Mouse (Mus musculus): Measurements from ENCODE around the gene Insig2.

Insig2 gene

GRCm38 (mm10) chr1:121326591-121327343 lies 5.6 kb downstream of the Insig2 start:
- no peak for DNase-seq (ENCODE audit: extremely low spot score)

GRCm38 (mm10) chr1:121323501-121323900 lies 8.9 kb downstream of the Insig2 start:
- DNase-seq (ENCODE audit: extremely low spot score) = no peak

- no peak for DNase-seq (ENCODE audit: extremely low spot score)
Observed at GRCm38 (mm10) chr1:121314766-121315428, 17.5 kb downstream of the Insig2 start.

GRCm38 (mm10) chr1:121313181-121313580 lies 19.2 kb downstream of the Insig2 start:
- DNase-seq (ENCODE audit: extremely low spot score) = no peak

GRCm38 (mm10) chr1:121312326-121312725 lies 20.1 kb downstream of the Insig2 start:
- DNase-seq (ENCODE audit: extremely low spot score) = no peak

- DNase-seq (ENCODE audit: extremely low spot score) = no peak
Observed at GRCm38 (mm10) chr1:121296717-121297255, 35.6 kb downstream of the Insig2 start.

- no peak for DNase-seq (ENCODE audit: extremely low spot score)
Observed at GRCm38 (mm10) chr1:121293571-121293970, 38.8 kb downstream of the Insig2 start.

GRCm38 (mm10) chr1:121290841-121291240 lies 41.5 kb downstream of the Insig2 start:
- DNase-seq (ENCODE audit: extremely low spot score) = no peak

GRCm38 (mm10) chr1:121290340-121290739 lies 42.0 kb downstream of the Insig2 start:
- no peak for DNase-seq (ENCODE audit: extremely low spot score)

GRCm38 (mm10) chr1:121284197-121284596 lies 48.2 kb downstream of the Insig2 start:
- DNase-seq (ENCODE audit: extremely low spot score) = no peak

- no peak for DNase-seq (ENCODE audit: extremely low spot score)
Observed at GRCm38 (mm10) chr1:121280501-121280900, 51.9 kb downstream of the Insig2 start.

GRCm38 (mm10) chr1:121278370-121278769 lies 54.0 kb downstream of the Insig2 start:
- no peak for DNase-seq (ENCODE audit: extremely low spot score)

GRCm38 (mm10) chr1:121277466-121277865 lies 54.9 kb downstream of the Insig2 start:
- no peak for DNase-seq (ENCODE audit: extremely low spot score)

GRCm38 (mm10) chr1:121275961-121276506 lies 56.4 kb downstream of the Insig2 start:
- no peak for DNase-seq (ENCODE audit: extremely low spot score)

- DNase-seq (ENCODE audit: extremely low spot score) = no peak
Observed at GRCm38 (mm10) chr1:121260171-121260741, 72.1 kb downstream of the Insig2 start.

Measured in embryo, embryonic 9.5 days (tissue).